Mouse (Mus musculus): ENCODE data around the gene Ppp2r2d. TPM values are rescaled to one million over a fixed set of nuclear protein-coding genes. Genes with fewer than 3 reads are reported as not detected.

Ppp2r2d gene
- total and polyA plus RNA-seq, 2 experiments from 2014 or later = 27.8 to 31.7 TPM

DNA sequence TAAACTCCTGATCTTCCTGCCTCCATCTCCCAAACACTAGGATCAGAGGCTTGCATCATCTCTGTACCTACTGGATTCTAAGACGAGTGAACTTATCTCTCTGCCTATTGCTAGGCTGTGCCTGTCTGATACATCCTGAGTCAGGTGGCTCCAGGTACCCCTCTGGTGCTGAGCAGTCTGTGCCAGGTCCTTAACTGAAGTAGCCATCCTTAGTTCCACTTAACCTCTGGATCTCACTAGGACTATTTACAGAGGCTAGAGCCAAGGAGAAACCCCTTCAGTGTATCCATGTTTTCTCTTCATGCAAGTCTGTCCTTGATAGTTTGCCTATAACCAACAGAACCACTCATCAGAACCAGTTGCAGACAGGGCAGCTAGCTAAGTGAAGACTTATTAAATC lies 60.6 kb downstream of the Ppp2r2d start:
- WGBS = 18% methylated on average over 1 of the region's 1 CpGs
- H3K4me1 ChIP-seq (ENCODE audit: control insufficient read depth, insufficient read depth) = peaks cover 36% of the 10 kb centered on the region

DNA sequence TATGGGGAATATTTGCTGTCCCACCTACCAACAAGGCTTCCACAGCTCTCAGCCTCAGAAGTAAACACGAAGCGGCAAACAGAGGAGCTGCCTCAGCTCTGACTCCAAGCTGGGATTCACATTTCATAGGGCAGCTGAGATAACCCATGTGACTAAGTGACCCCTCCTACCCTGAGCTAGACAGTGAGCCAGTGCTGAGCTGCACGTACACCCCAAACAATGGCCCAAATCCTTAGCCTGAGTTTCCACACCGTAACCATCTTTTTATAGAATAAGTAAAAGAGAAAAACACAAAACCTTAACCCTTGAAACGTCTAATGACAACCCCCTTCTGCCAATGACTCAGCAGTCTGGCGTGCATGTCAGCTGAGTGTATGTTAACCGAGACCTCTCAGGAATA lies 61.2 kb downstream of the Ppp2r2d start:
- H3K4me1 ChIP-seq (ENCODE audit: control insufficient read depth, insufficient read depth) = peaks cover 36% of the 10 kb centered on the region
- H3K4me3 ChIP-seq (ENCODE audit: low read depth, low read length) = peak overlapping the region; percentile 94
- no peak overlapping the region for H3K9ac ChIP-seq (replicated peaks; ENCODE audit: low read depth, low read length)
- no peak for TF ChIP-seq EP300 (IDR thresholded peaks at IDR 0.05; ENCODE audit: low read depth)
- no peak for TF ChIP-seq CTCF (IDR thresholded peaks at IDR 0.05; ENCODE audit: low read depth)
- H3K27me3 ChIP-seq (ENCODE audit: control insufficient read depth, insufficient read depth, low read length) = no peaks in the 10 kb centered on the region
- peak overlapping the region; percentile 94 for H3K27ac ChIP-seq (ENCODE audit: low read depth)
- H3K4me2 ChIP-seq (ENCODE audit: low read depth, low read length) = peak overlapping the region; percentile 73
- no peaks in the 10 kb centered on the region for H3K9me3 ChIP-seq (replicated peaks; ENCODE audit: control insufficient read depth, low read length)
- peak; percentile 59 for ATAC-seq (ENCODE audit: insufficient read depth, low read depth)
- peak; percentile 75 for DNase-seq (ENCODE audit: low spot score)
- H3K36me3 ChIP-seq (replicated peaks; ENCODE audit: control insufficient read depth, insufficient read depth, low read length) = no peaks in the 10 kb centered on the region
- WGBS = 6% methylated on average over 7 of the region's 7 CpGs

More for the DNA sequence above, 60.6 kb downstream of the Ppp2r2d start:
- Histone ChIP-seq H3K27ac (ENCODE audit: low read depth) (peak overlapping the region; percentile 94), H3K4me2 (ENCODE audit: low read depth, low read length) (peak overlapping the region; percentile 73), H3K9me3 (replicated peaks; ENCODE audit: control insufficient read depth, low read length) (no peaks in the 10 kb centered on the region), H3K36me3 (replicated peaks; ENCODE audit: control insufficient read depth, insufficient read depth, low read length) (no peaks in the 10 kb centered on the region), H3K27me3 (ENCODE audit: control insufficient read depth, insufficient read depth, low read length) (no peaks in the 10 kb centered on the region), H3K4me3 (ENCODE audit: low read depth, low read length) (peak overlapping the region; percentile 94), H3K9ac (replicated peaks; ENCODE audit: low read depth, low read length) (peak overlapping the region; percentile 3; the same call in 1 of the 2 replicates)
- TF ChIP-seq CTCF (IDR thresholded peaks at IDR 0.05; ENCODE audit: low read depth) (no peak), EP300 (IDR thresholded peaks at IDR 0.05; ENCODE audit: low read depth) (no peak)
- DNase-seq (ENCODE audit: low spot score) = no peak
- no peak for ATAC-seq (ENCODE audit: insufficient read depth, low read depth)

DNA sequence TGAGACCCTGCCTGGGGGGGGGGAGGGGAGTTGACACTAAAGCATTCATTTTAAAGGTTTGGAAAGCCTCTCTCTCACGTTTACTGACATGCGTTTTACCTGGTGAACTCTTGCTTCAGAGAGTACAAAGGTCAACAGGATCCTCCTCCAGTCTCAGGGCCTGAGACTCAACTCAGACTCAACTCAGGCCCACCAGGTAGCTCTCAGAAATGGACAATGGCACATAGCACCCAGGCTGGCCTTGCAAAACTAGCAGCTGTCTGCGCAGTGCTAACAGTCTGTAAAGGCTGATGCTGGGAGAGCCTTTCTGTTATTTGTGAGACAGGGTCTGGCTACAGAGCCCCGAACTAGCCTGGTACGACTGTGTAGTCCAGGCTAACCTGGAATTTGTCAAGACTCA lies 62.1 kb downstream of the Ppp2r2d start:
- Histone ChIP-seq H3K27me3 (ENCODE audit: control insufficient read depth, insufficient read depth, low read length) (no peaks in the 10 kb centered on the region), H3K27ac (ENCODE audit: low read depth) (peak overlapping the region; percentile 94), H3K36me3 (replicated peaks; ENCODE audit: control insufficient read depth, insufficient read depth, low read length) (no peaks in the 10 kb centered on the region), H3K4me1 (ENCODE audit: control insufficient read depth, insufficient read depth) (peaks cover 36% of the 10 kb centered on the region), H3K4me3 (ENCODE audit: low read depth, low read length) (peak overlapping the region; percentile 94), H3K9ac (replicated peaks; ENCODE audit: low read depth, low read length) (peak overlapping the region; percentile 94), H3K4me2 (ENCODE audit: low read depth, low read length) (peak overlapping the region; percentile 73), H3K9me3 (replicated peaks; ENCODE audit: control insufficient read depth, low read length) (no peaks in the 10 kb centered on the region)
- no peak for TF ChIP-seq EP300 (IDR thresholded peaks at IDR 0.05; ENCODE audit: low read depth)
- no peak for TF ChIP-seq CTCF (IDR thresholded peaks at IDR 0.05; ENCODE audit: low read depth)
- WGBS = 54% methylated on average over 5 of the region's 5 CpGs
- ATAC-seq (ENCODE audit: insufficient read depth, low read depth) (no peak), DNase-seq (ENCODE audit: low spot score) (no peak)

GRCm38 (mm10) chr7:138908768-138909276 lies 62.9 kb downstream of the Ppp2r2d start:
- H3K4me1 ChIP-seq (ENCODE audit: control insufficient read depth, insufficient read depth) = peaks cover 32% of the 10 kb centered on the region
- DNase-seq (ENCODE audit: low spot score) (peak; percentile 20), ATAC-seq (ENCODE audit: insufficient read depth, low read depth) (no peak)
- peak overlapping the region; percentile 73 for H3K4me2 ChIP-seq (ENCODE audit: low read depth, low read length)
- 8% methylated on average over 10 of the region's 10 CpGs for WGBS
- peak overlapping the region; percentile 94 for H3K9ac ChIP-seq (replicated peaks; ENCODE audit: low read depth, low read length)
- TF ChIP-seq EP300 (IDR thresholded peaks at IDR 0.05; ENCODE audit: low read depth) (no peak), CTCF (IDR thresholded peaks at IDR 0.05; ENCODE audit: low read depth) (no peak)
- peak overlapping the region; percentile 94 for H3K27ac ChIP-seq (ENCODE audit: low read depth)
- no peaks in the 10 kb centered on the region for H3K36me3 ChIP-seq (replicated peaks; ENCODE audit: control insufficient read depth, insufficient read depth, low read length)
- H3K9me3 ChIP-seq (replicated peaks; ENCODE audit: control insufficient read depth, low read length) = no peaks in the 10 kb centered on the region
- no peaks in the 10 kb centered on the region for H3K27me3 ChIP-seq (ENCODE audit: control insufficient read depth, insufficient read depth, low read length)
- peak overlapping the region; percentile 94 for H3K4me3 ChIP-seq (ENCODE audit: low read depth, low read length)

DNA sequence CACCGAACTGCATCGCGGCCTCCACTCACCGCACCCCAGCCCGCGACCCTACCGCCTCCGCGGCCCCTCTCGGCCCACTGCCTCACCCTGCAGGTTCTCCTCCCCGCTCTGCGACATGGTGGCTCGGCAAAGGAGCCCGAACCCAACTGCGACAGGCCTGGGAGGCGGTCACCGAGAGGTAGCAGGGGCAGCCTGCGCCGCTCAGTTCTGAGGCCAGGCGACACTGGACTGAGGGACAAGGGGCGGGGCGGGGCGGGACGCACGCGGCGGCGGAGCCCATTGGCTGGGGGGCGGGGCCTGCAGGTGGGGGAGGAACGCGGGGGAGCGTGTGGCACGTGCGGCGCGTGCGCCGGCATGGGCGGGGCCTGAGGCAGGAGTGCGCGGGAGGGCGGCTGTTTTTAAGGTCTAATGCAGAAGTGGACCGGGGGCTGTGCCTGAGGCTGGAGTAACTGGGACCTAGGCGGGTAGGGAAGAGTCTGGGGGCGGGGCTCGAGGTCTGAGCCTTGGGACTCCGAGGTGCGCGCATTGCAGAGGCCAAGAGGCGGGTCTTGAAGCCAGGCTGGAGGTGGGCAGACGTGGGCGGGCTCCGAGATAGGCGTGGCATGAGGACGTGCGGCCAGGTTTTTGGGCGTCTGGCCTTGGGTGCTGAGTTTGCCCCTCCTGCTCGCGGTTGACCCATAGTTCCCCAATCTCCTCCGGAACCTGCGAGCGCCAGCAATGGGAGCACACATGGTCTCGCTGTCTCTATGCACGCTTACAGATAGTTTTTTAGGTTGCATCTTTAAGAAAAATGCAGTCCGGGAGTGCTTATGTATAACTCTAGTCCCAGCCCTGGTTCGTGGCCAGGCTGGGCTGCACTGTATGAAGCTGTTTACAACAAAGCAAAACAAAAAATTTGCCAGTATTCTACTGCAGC lies 63.7 kb downstream of the Ppp2r2d start, which contains the start of gene Bnip3:
TSS of gene Bnip3 (minus strand) at position 243 of the 916 bp plus-strand sequence.
- WGBS = under 1% methylated on average over 64 of the region's 66 CpGs
- Histone ChIP-seq H3K4me1 (ENCODE audit: control insufficient read depth, insufficient read depth) (peaks cover 31% of the 10 kb centered on the region), H3K4me2 (ENCODE audit: low read depth, low read length) (peak within 1 kb of the TSS; percentile 73), H3K4me3 (ENCODE audit: low read depth, low read length) (peak within 1 kb of the TSS; percentile 94), H3K9me3 (replicated peaks; ENCODE audit: control insufficient read depth, low read length) (no peaks in the 10 kb centered on the region), H3K27ac (ENCODE audit: low read depth) (peak within 1 kb of the TSS; percentile 94), H3K9ac (replicated peaks; ENCODE audit: low read depth, low read length) (peak within 1 kb of the TSS; percentile 94), H3K27me3 (ENCODE audit: control insufficient read depth, insufficient read depth, low read length) (no peaks in the 10 kb centered on the region), H3K36me3 (replicated peaks; ENCODE audit: control insufficient read depth, insufficient read depth, low read length) (no peaks in the 10 kb centered on the region)
- ATAC-seq (ENCODE audit: insufficient read depth, low read depth) = peak; percentile 90
- TF ChIP-seq EP300 (IDR thresholded peaks at IDR 0.05; ENCODE audit: low read depth) = 0 out of 2 replicates have a peak, but pooled peaks have one; percentile 9
- TF ChIP-seq CTCF (IDR thresholded peaks at IDR 0.05; ENCODE audit: low read depth) = no peak
- DNase-seq (ENCODE audit: low spot score) = peak; percentile 81
